Mouse (Mus musculus) left cerebral cortex, postnatal 14 days (tissue): ENCODE data around the gene C1ql2. TPM values are rescaled to one million over a fixed set of nuclear protein-coding genes. Genes with fewer than 3 reads are reported as not detected.

Source experiments
- DNase-seq, 2 experiments: peaks; one replicate each; pipeline ENCODE4 v3.0.0; 2021 to 2022; ENCODE audit warnings: low spot score in 2 of 2, mixed read lengths in 1 of 2
- intact Hi-C: fragments of 180-260 bp; cut with DNase I; formaldehyde crosslinking; loops from one replicate; pipeline ENCODE4 v1.15.1; 2025
- total RNA-seq, 2 experiments: library from RNA; stranded (reverse); gene quantifications; 2 replicates each; pipeline ENCODE4 v1.2.3; 2021

The C1ql2 gene
- total RNA-seq, 2 experiments from 2014 or later, result 1.8 to 6.9 TPM

- intact Hi-C loops, result no loop called here
- no peak for DNase-seq
These were observed 33.7 kb downstream of the C1ql2 start for GRCm38 (mm10) chr1:120374131-120374530.

GRCm38 (mm10) chr1:120374832-120375231, 34.5 kb downstream of the C1ql2 start:
- intact Hi-C loops, result no loop called here
- DNase-seq, result no peak

GRCm38 (mm10) chr1:120385029-120385571, 44.7 kb downstream of the C1ql2 start:
- no peak for DNase-seq
- intact Hi-C loops, result no loop called here

- DNase-seq, result no peak
- intact Hi-C loops, result no loop called here
These were observed 49.4 kb downstream of the C1ql2 start for GRCm38 (mm10) chr1:120389734-120390133.

- intact Hi-C loops, result no loop called here
- no peak for DNase-seq
These were observed 50.0 kb downstream of the C1ql2 start for GRCm38 (mm10) chr1:120390336-120390735.

Other genes starting within 250 kb of the C1ql2 start
- 100 to 1,000 TPM; 281 to 285 TPM for gene Dbi, start 219.5 kb upstream of the C1ql2 start, total RNA-seq
- 1 to 10 TPM; 4.8 to 8.8 TPM for gene 3110009E18Rik, start 219.4 kb upstream of the C1ql2 start, total RNA-seq
- gene Steap3, start 67.9 kb upstream of the C1ql2 start, total RNA-seq, result 1 to 10 TPM; 7.1 to 7.4 TPM
- gene Marco, start 164.4 kb downstream of the C1ql2 start, total RNA-seq, result not detected